In genomic region chr5:134491712-134492417, GRCm38 (mm10) we compare ENCODE assay signal across 8 mouse cellular contexts. TPM values are rescaled to one million over a fixed set of nuclear protein-coding genes. Genes with fewer than 3 reads are reported as not detected.
A peak's percentile ranks its signal among the peaks of the same experiment; 100 is the strongest.
DNase-seq lines count a peak whose midpoint lies in the region; ATAC-seq and TF ChIP-seq lines count a peak whose summit lies in the region.

No protein-coding gene starts in this region.

- no peak for TF ChIP-seq POLR2A in cortical plate, adult 2 months (IDR thresholded peaks at IDR 0.05; ENCODE audit: extremely low read depth, insufficient read depth, low read length)

- DNase-seq in adipocyte (ENCODE audit: low spot score), result peak; percentile 70
- peak; percentile 89 for DNase-seq in gastrocnemius, postnatal 10 days
- DNase-seq in induced T-regulatory cell, adult 2 months (ENCODE audit: low read depth), result peak; percentile 96
- peak; percentile 68 to 69 for DNase-seq in left cerebral cortex, adult 8-10 months (ENCODE audit: low spot score in 2 of 2)
- DNase-seq in right cerebral cortex, postnatal 4 days, result peak; percentile 90
- DNase-seq in yolk sac, embryonic 10.5 days (ENCODE audit: low spot score), result peak; percentile 64

- no peak overlapping the region for H3K4me3 ChIP-seq in cortical plate, adult 2 months (ENCODE audit: insufficient read depth, low read length)

- peak; percentile 72 for ATAC-seq in megakaryocyte-erythroid progenitor cell, adult 5-6 weeks (replicated peaks; ENCODE audit: low FRiP score, low TSS enrichment, poor library complexity, severe bottlenecking)

- TF ChIP-seq CTCF in cortical plate, adult 2 months (IDR thresholded peaks at IDR 0.05; ENCODE audit: extremely low read depth, insufficient read depth, low read length), result peak; percentile 94

- no peak overlapping the region for H3K27ac ChIP-seq in cortical plate, adult 2 months (ENCODE audit: insufficient read depth, low read length)

- no peaks in the 10 kb centered on the region for H3K4me1 ChIP-seq in cortical plate, adult 2 months (ENCODE audit: control insufficient read depth, insufficient read depth, low read length)

RNA-seq across cellular contexts. Expression of gene Gtf2ird1, which starts 35.3 kb away (rescaled TPM):
- 31.2 and 31.9 TPM in 2 replicates for polyA plus RNA-seq in cortical plate, adult 2 months (2012; rRNA removed)
- 10 to 100 TPM; 19.9 to 29.2 TPM for total RNA-seq in gastrocnemius, postnatal 10 days (2021)
- total RNA-seq in left cerebral cortex, adult 8-10 months (2022), result 10 to 100 TPM; 48.9 to 66.4 (median 52.1) TPM
- total RNA-seq in megakaryocyte-erythroid progenitor cell, adult 5-6 weeks (2014; fragmentation: Nextera tagmentation), result 17.7 and 23.1 TPM in 2 replicates
- total RNA-seq in megakaryocyte-erythroid progenitor cell, adult 5-6 weeks (2017), result 5.5 and 11.8 TPM in 2 replicates
